Mouse (Mus musculus) G1E (cell line): ENCODE data around the gene Gm10184. TPM values are rescaled to one million over a fixed set of nuclear protein-coding genes. Genes with fewer than 3 reads are reported as not detected.
"Not testable (repeated sequence)": the region's sequence is repeated elsewhere in the genome, so short reads cannot be mapped to it uniquely, and the experiment has no call there.

Experiments
- ATAC-seq: 2 replicates; pipeline ENCODE4 v1.8.0; 2016; ENCODE audit warnings: mild to moderate bottlenecking; ENCODE audit not compliant: insufficient number of reproducible peaks, poor library complexity, low FRiP score, severe bottlenecking; ENCODE audit errors: extremely low read depth
- DNase-seq: peaks from one replicate; pipeline ENCODE4 v3.0.0; 2012; ENCODE audit warnings: low spot score
- H3K27me3 ChIP-seq: 2 replicates; pipeline ENCODE4 v1.6.1; 2012; ENCODE audit warnings: mild to moderate bottlenecking, low read length, inconsistent platforms; ENCODE audit not compliant: insufficient read depth
- H3K36me3 ChIP-seq: replicated peaks from 2 replicates; pipeline ENCODE3; 2012; ENCODE audit warnings: mild to moderate bottlenecking, inconsistent platforms
- H3K4me1 ChIP-seq: 2 replicates; pipeline ENCODE4 v1.6.1; 2012; ENCODE audit warnings: low read depth, low read length, inconsistent platforms, mixed read lengths; ENCODE audit not compliant: insufficient read depth
- H3K4me3 ChIP-seq: 2 replicates; pipeline ENCODE4 v1.5.1; 2012; ENCODE audit warnings: low read depth, mild to moderate bottlenecking, inconsistent platforms, low read length, moderate library complexity, mixed read lengths
- H3K9me3 ChIP-seq: replicated peaks from 2 replicates; pipeline ENCODE4 v1.6.1; 2012; ENCODE audit warnings: inconsistent platforms
- CTCF ChIP-seq: IDR thresholded peaks from 2 replicates; pipeline ENCODE4 v1.5.1; 2012; ENCODE audit warnings: low read depth, low read length, inconsistent platforms, mixed read lengths
- GATA1 ChIP-seq: IDR thresholded peaks from 2 replicates; pipeline ENCODE4 v1.6.1; 2012; ENCODE audit warnings: borderline replicate concordance, low read length, inconsistent platforms, mixed read lengths
- GATA2 ChIP-seq: IDR thresholded peaks from 2 replicates; pipeline ENCODE4 v1.6.1; 2012; ENCODE audit warnings: low read depth, low read length, inconsistent platforms, borderline replicate concordance
- POLR2AphosphoS5 ChIP-seq: IDR thresholded peaks from 2 replicates; pipeline ENCODE4 v1.6.1; 2012; ENCODE audit warnings: low read depth, low read length, inconsistent platforms; ENCODE audit not compliant: insufficient replicate concordance
- TAL1 ChIP-seq: conservative IDR thresholded peaks from 2 replicates; pipeline ENCODE4 v1.6.1; 2012; ENCODE audit warnings: low read depth, low read length, inconsistent platforms, mixed read lengths
- polyA plus RNA-seq: library from polyadenylated mRNA; stranded (reverse); fragments of >175 nt; gene quantifications from 2 replicates; pipeline ENCODE4 v1.2.3, GENCODE M21; 2012
- total RNA-seq, 2 experiments: library from RNA; stranded (forward) in 1 of 2; stranded (reverse) in 1 of 2; fragments of 200-1000 nt in 1 of 2; fragments of >200 nt in 1 of 2; fragmentation: Nextera tagmentation in 1 of 2; gene quantifications; 2 replicates each; pipeline ENCODE4 v1.2.3; 2014 to 2017

Gene Gm10184
- total RNA-seq (2014; fragmentation: Nextera tagmentation) (140 and 195 TPM in 2 replicates), total RNA-seq (2017) (263 and 294 TPM in 2 replicates), polyA plus RNA-seq (6.9 and 11.9 TPM in 2 replicates)

DNA sequence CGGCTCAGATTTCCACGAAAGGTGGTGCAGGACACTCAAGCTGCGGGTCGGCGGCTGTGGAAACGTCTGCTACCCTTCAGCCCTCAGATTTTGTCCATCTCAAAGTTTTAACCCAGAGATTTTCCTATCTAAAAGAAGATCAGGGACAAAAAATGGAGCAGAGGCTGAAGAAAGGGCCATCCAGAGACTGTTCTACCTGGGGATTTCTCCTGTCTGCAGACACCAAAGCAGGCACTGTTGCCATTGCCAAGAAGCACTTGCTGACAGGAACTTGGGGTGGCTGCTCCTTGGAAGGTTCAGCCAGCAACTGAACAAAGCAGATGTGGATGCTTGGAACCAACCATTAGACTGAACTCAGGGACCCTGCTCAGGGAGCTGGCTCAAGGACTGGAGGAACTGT is at the start of gene Gm10184:
Gene Gm10184 (minus strand): TSS at position 101 of the 400 bp plus-strand sequence.
- Histone ChIP-seq H3K27me3 (no peaks in the 10 kb centered on the region), H3K4me3 (no peak within 1 kb of the TSS), H3K36me3 (no peaks in the 10 kb centered on the region), H3K4me1 (no peaks in the 10 kb centered on the region), H3K9me3 (no peaks in the 10 kb centered on the region)
- ATAC-seq: no peak
- TF ChIP-seq GATA2 (no peak), TAL1 (no peak), POLR2AphosphoS5 (no peak), CTCF (no peak)
- DNase-seq: no peak

DNA sequence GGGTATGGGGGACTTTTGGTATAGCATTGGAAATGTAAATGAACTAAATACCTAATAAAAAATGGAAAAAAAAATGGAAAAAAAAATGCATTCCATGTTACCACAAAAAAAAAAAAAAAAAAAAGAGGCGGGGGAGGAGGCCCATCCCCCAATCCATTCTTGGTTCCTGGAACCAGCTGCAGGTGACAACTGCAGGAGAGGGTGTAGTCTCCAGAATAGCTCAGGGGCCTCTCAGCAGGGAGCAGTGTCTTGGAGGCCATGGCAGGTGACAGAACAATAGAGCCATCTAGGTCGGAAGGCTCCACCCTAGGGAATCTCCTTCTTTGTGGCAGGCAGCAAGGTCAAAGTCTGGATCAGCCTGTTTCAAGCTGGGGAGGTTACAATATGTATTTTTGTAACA is 23.7 kb upstream of the Gm10184 start:
- H3K4me3 ChIP-seq: no peak overlapping the region
- H3K27me3 ChIP-seq: no peaks in the 10 kb centered on the region
- TF ChIP-seq GATA2: no peak
- no peak for TF ChIP-seq POLR2AphosphoS5
- DNase-seq: no peak
- no peaks in the 10 kb centered on the region for H3K36me3 ChIP-seq
- H3K4me1 ChIP-seq: no peaks in the 10 kb centered on the region
- H3K9me3 ChIP-seq: no peaks in the 10 kb centered on the region
- ATAC-seq: no peak

DNA sequence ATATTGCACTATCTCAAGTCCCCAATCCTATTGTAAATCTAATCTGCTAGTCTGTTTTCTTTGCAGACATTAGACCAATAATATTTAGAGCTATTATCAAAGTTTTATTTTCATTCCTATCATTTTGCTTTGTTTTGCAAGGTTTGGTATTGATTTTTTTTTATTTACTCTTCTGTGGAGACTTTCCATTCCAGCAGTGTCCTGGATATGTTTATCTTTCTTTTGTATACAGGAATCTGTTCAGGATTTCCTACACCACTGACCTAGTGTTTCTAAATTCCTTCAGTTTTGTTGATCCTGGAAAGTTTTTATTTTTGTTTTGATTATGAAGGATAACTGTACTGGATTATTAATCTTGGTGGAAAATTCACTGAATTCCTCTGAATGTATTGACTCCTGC is 2.6 kb downstream of the Gm10184 start:
- H3K36me3 ChIP-seq: no peaks in the 10 kb centered on the region
- ATAC-seq (no peak), DNase-seq (no peak)
- TF ChIP-seq POLR2AphosphoS5: no peak
- no peak for TF ChIP-seq CTCF
- no peak for TF ChIP-seq GATA1
- TF ChIP-seq TAL1: no peak
- no peak for TF ChIP-seq GATA2
- no peaks in the 10 kb centered on the region for H3K9me3 ChIP-seq
- H3K27me3 ChIP-seq: no peaks in the 10 kb centered on the region
- no peaks in the 10 kb centered on the region for H3K4me1 ChIP-seq
- H3K4me3 ChIP-seq: no peak overlapping the region

DNA sequence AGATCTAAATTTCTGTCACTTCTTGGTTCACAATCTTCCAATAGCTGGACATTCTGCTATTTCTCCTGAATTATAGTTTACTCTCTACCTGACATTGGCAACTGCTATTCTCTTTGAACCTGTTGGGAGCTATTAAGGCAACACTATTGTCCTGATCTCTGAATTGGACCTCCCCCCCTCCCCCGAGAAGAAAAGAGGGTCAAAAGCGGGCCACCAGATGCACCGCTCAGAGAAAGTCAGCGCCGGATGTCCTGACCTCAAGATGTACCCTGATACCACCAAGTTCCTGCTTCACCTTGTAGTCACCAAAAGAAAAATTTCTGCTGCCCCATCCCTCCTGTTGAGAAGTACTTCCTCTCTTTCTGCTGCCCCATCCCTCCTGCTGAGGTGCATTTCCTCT is 5.5 kb downstream of the Gm10184 start:
- H3K4me3 ChIP-seq, H3K4me1 ChIP-seq, DNase-seq, H3K27me3 ChIP-seq, H3K36me3 ChIP-seq, ATAC-seq, H3K9me3 ChIP-seq: not testable (repeated sequence)

DNA sequence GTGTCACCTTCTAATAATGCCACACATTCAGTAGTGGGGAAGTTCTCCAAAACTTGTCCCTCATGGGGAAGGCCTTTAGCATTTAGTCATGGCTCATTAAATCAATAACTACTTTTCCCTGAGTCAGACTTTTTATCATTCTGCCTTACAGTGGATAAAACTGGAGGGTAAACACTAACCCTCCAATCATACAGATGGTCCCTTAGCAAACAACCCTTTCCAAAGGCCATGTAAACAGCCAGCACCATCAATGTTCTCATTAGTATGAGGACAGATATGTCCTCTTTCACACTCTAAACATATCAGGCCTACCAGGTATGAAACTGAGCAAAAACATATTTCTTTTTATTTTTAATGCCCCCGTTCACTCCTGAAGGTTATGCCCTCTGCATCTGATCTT is 7.5 kb downstream of the Gm10184 start:
- DNase-seq (no peak), ATAC-seq (no peak)
- Histone ChIP-seq H3K4me3 (no peak overlapping the region), H3K36me3 (no peaks in the 10 kb centered on the region), H3K27me3 (no peaks in the 10 kb centered on the region), H3K9me3 (no peaks in the 10 kb centered on the region), H3K4me1 (no peaks in the 10 kb centered on the region)
- TF ChIP-seq TAL1: no peak
- no peak for TF ChIP-seq CTCF
- no peak for TF ChIP-seq POLR2AphosphoS5
- no peak for TF ChIP-seq GATA1
- no peak for TF ChIP-seq GATA2

DNA sequence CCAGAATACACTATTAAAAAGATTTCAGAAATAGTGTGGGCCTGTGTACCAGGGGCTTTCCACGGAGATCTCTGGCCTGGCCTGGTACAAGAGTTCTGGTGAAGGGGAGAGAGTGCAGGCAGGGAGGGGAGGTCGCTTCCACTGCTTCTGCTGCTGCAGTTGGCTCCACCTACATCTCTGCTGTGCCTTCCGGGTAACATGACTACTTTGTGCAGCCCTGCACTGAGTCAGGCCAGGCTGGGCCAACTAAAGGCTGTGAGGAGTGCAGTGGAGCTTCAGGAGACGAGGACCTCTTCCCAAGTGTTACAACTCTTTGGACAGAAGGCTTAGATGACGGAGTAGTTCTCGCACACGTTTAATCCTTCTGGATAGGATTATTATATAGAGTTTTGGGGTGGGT is 9.6 kb downstream of the Gm10184 start:
- no peaks in the 10 kb centered on the region for H3K4me1 ChIP-seq
- no peak for ATAC-seq
- no peaks in the 10 kb centered on the region for H3K36me3 ChIP-seq
- DNase-seq: no peak
- no peaks in the 10 kb centered on the region for H3K27me3 ChIP-seq
- TF ChIP-seq GATA2 (no peak), TAL1 (no peak), GATA1 (no peak), CTCF (no peak), POLR2AphosphoS5 (no peak)
- no peak overlapping the region for H3K4me3 ChIP-seq
- H3K9me3 ChIP-seq: no peaks in the 10 kb centered on the region

DNA sequence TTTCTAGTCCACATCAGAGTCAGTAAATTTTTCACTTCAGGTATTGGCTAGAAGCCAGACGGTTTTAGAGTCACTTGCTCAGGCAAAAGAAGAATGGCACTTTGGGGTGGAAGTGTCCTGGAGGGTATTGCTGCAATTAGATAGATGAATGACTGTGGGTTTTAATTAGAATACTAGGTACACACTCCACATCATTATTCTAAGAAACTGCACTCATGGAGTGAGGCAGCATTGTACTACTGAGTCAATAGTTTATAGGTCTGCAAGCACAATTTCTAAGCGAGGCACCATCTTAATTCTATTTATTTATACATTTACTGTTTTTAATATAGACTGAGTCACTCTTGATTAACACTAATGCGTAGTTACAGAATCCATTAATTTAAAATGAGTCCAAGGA is 10.4 kb downstream of the Gm10184 start:
- H3K27me3 ChIP-seq: no peaks in the 10 kb centered on the region
- no peak overlapping the region for H3K4me3 ChIP-seq
- ATAC-seq: no peak
- no peaks in the 10 kb centered on the region for H3K36me3 ChIP-seq
- H3K9me3 ChIP-seq: no peaks in the 10 kb centered on the region
- no peaks in the 10 kb centered on the region for H3K4me1 ChIP-seq
- no peak for DNase-seq
- TF ChIP-seq TAL1 (no peak), GATA1 (no peak), GATA2 (no peak), CTCF (no peak), POLR2AphosphoS5 (no peak)
